Mouse (Mus musculus) layer of hippocampus, adult 2 months (tissue): Measurements from ENCODE around the gene Rpl36. TPM values are rescaled to one million over a fixed set of nuclear protein-coding genes. Genes with fewer than 3 reads are reported as not detected.
"Not testable (repeated sequence)": the region's sequence is repeated elsewhere in the genome, so short reads cannot be mapped to it uniquely, and the experiment has no call there.

Experiments used
- DNase-seq, 2 experiments: peaks; one replicate each; pipeline ENCODE4 v3.0.0; 2022; ENCODE audit warnings: low spot score in 2 of 2
- H3K27ac ChIP-seq: fragments of 200-600 bp; 2 replicates; pipeline ENCODE4 v1.8.1; 2022
- H3K4me3 ChIP-seq: fragments of 200-600 bp; 2 replicates; pipeline ENCODE4 v1.8.1; 2022; ENCODE audit warnings: mild to moderate bottlenecking
- CTCF ChIP-seq: fragments of 200-600 bp; conservative IDR thresholded peaks from 2 replicates; pipeline ENCODE4 v1.8.1; 2022; ENCODE audit warnings: antibody characterized with exemption, mild to moderate bottlenecking, moderate library complexity
- total RNA-seq, 2 experiments: library from RNA; stranded (reverse); gene quantifications; 2 replicates each; pipeline ENCODE4 v1.2.3; 2021

Gene Rpl36
- total RNA-seq, 2 experiments from 2014 or later: 383 to 406 TPM

GRCm38 (mm10) chr17:56588921-56589320, 24.3 kb upstream of the Rpl36 start:
- TF ChIP-seq CTCF: no peak
- no peak overlapping the region for H3K4me3 ChIP-seq
- DNase-seq: no peak
- H3K27ac ChIP-seq: no peak overlapping the region

- TF ChIP-seq CTCF: no peak
- H3K4me3 ChIP-seq: no peak overlapping the region
- DNase-seq: no peak
- H3K27ac ChIP-seq: no peak overlapping the region
Observed at GRCm38 (mm10) chr17:56592553-56592952, 20.7 kb upstream of the Rpl36 start.

GRCm38 (mm10) chr17:56593527-56594271, 19.5 kb upstream of the Rpl36 start:
- no peak for DNase-seq
- Histone ChIP-seq H3K27ac (peak overlapping the region; percentile 18; the same call in 1 of the 2 replicates), H3K4me3 (no peak overlapping the region)
- no peak for TF ChIP-seq CTCF

- DNase-seq: no peak
- no peak overlapping the region for H3K27ac ChIP-seq
- TF ChIP-seq CTCF: no peak
Observed at GRCm38 (mm10) chr17:56603186-56604069, 9.8 kb upstream of the Rpl36 start.

GRCm38 (mm10) chr17:56604070-56604380, 9.2 kb upstream of the Rpl36 start:
- TF ChIP-seq CTCF: no peak
- DNase-seq: no peak
- H3K27ac ChIP-seq: no peak overlapping the region
- H3K4me3 ChIP-seq: no peak overlapping the region

More at GRCm38 (mm10) chr17:56603186-56604069, 9.8 kb upstream of the Rpl36 start:
- no peak overlapping the region for H3K4me3 ChIP-seq

- TF ChIP-seq CTCF: no peak
- H3K4me3 ChIP-seq: no peak overlapping the region
- DNase-seq: no peak
- H3K27ac ChIP-seq: no peak overlapping the region
Observed at GRCm38 (mm10) chr17:56604422-56604821, 8.8 kb upstream of the Rpl36 start.

- Histone ChIP-seq H3K27ac (no peak overlapping the region), H3K4me3 (no peak overlapping the region)
- DNase-seq: no peak
- no peak for TF ChIP-seq CTCF
Observed at GRCm38 (mm10) chr17:56605431-56605830, 7.8 kb upstream of the Rpl36 start.

GRCm38 (mm10) chr17:56607521-56608062, 5.6 kb upstream of the Rpl36 start:
- Histone ChIP-seq H3K4me3 (no peak overlapping the region), H3K27ac (no peak overlapping the region)
- DNase-seq: no peak
- no peak for TF ChIP-seq CTCF

GRCm38 (mm10) chr17:56608699-56609098, 4.5 kb upstream of the Rpl36 start:
- TF ChIP-seq CTCF: no peak
- H3K27ac ChIP-seq: peak overlapping the region; percentile 96; the same call in 1 of the 2 replicates
- peak overlapping the region; percentile 68 for H3K4me3 ChIP-seq
- no peak for DNase-seq

GRCm38 (mm10) chr17:56609452-56610171, 3.6 kb upstream of the Rpl36 start, which contains the start of gene 2410015M20Rik:
TSS of gene 2410015M20Rik (minus strand) at chr17:56609771.
- peak; percentile 81 for TF ChIP-seq CTCF
- H3K4me3 ChIP-seq: peak within 1 kb of the TSS; percentile 68
- peak within 1 kb of the TSS; percentile 96 for H3K27ac ChIP-seq
- DNase-seq: peak; percentile 95 to 97

- no peak for TF ChIP-seq CTCF
- DNase-seq: no peak
- Histone ChIP-seq H3K27ac (no peak overlapping the region), H3K4me3 (no peak overlapping the region)
Observed at GRCm38 (mm10) chr17:56611323-56611722, 1.9 kb upstream of the Rpl36 start.

- no peak for TF ChIP-seq CTCF
- no peak for DNase-seq
- Histone ChIP-seq H3K27ac (0 out of 2 replicates have a peak overlapping the region, but pooled peaks have one; percentile 12), H3K4me3 (no peak overlapping the region)
Observed at GRCm38 (mm10) chr17:56611861-56612564, 1.2 kb upstream of the Rpl36 start.

- H3K27ac ChIP-seq, DNase-seq, H3K4me3 ChIP-seq: not testable (repeated sequence)
Observed at GRCm38 (mm10) chr17:56612565-56612939, 664 bp upstream of the Rpl36 start.

GRCm38 (mm10) chr17:56613893-56614292, 677 bp downstream of the Rpl36 start:
- Histone ChIP-seq H3K27ac (peak overlapping the region; percentile 96), H3K4me3 (peak overlapping the region; percentile 70)
- DNase-seq: not testable (repeated sequence)
